Mouse (Mus musculus) heart, adult 11 months (tissue): ENCODE data around the gene 2510039O18Rik.

Experiments
- DNase-seq: peaks from one replicate; pipeline ENCODE4 v3.0.0; 2022

The 2510039O18Rik gene

DNA sequence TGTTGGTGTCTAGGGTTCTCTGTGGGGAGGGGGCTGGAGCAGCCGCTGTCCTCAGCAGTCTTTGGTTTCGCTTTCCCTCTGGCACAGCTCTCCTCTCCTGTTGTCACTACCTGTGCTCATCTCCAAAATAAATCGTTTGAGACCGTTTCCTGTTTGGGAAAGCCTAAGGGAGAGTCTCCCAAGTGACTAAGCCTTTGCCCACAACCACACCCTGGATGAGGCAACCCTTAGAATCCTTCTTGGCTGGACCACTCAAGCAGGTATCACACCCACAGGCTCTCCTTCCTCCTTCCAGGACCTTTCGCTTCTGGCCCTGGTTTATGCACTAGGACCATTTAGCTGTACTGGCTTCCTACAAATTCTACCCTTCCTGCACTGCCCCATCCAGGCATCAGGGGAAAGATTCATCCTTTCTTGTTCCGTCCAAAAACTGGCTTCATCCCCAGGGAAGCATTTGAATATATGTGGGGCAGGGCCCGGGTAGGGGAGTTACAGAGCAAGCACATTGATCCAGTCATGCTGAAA is 52.9 kb downstream of the 2510039O18Rik start:
- DNase-seq: no peak

DNA sequence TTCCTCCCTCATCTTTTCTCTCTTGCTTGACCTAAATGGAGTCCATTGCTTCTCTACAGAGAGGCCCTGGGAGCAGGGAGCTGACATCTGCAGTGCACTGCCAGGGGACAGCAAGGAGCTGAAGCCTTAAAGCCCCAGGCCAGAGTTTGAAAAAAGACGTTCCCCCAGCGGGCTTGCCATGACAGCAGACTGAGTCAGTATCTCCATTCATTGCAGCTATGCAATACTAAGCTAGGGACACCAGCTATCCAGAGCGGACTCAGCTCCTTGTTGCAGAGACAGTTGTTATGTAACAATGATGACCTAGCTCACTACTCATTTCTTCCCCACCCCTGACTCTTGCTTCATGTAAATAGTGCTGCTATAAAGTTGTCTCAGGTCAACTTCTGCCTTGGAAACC is 54.6 kb downstream of the 2510039O18Rik start:
- no peak for DNase-seq
